Mouse (Mus musculus) testis, adult 2 months (tissue): ENCODE data around the gene Il22ra1.

Source experiments
- CTCF ChIP-seq: fragments of 200-500 bp; IDR thresholded peaks from 2 replicates; pipeline ENCODE4 v1.5.1; 2012; ENCODE audit warnings: low read depth, mild to moderate bottlenecking, inconsistent platforms, low read length, moderate library complexity; ENCODE audit not compliant: control insufficient read depth, insufficient read depth, insufficient replicate concordance
- POLR2A ChIP-seq: fragments of 200-500 bp; IDR thresholded peaks from 2 replicates; pipeline ENCODE4 v1.6.1; 2012; ENCODE audit warnings: low read depth, mild to moderate bottlenecking, inconsistent platforms, low read length, moderate library complexity; ENCODE audit not compliant: control insufficient read depth

- TF ChIP-seq POLR2A (no peak), CTCF (no peak)
These were observed 24.5 kb upstream of the Il22ra1 start for GRCm38 (mm10) chr4:135703497-135703896.
